Mouse (Mus musculus) adrenal gland, postnatal 14 days (tissue): ENCODE measurements around the gene Mmel1. TPM values are rescaled to one million over a fixed set of nuclear protein-coding genes. Genes with fewer than 3 reads are reported as not detected.

Experiments used
- DNase-seq: peaks from one replicate; pipeline ENCODE4 v3.0.0; 2021; ENCODE audit warnings: mixed read lengths
- total RNA-seq: library from RNA; stranded (reverse); gene quantifications from 2 replicates; pipeline ENCODE4 v1.2.3, GENCODE M21; 2021

Gene Mmel1
- total RNA-seq, 1 experiment from 2014 or later, result 1.6 TPM

GRCm38 (mm10) chr4:154864271-154864771, 5.1 kb upstream of the Mmel1 start:
- DNase-seq, result peak; percentile 97

- no peak for DNase-seq
These were observed 4.2 kb upstream of the Mmel1 start for GRCm38 (mm10) chr4:154864961-154865760.

GRCm38 (mm10) chr4:154866391-154866790, 3.0 kb upstream of the Mmel1 start:
- DNase-seq, result no peak

- no peak for DNase-seq
These were observed 2.1 kb upstream of the Mmel1 start for GRCm38 (mm10) chr4:154867257-154867656.

GRCm38 (mm10) chr4:154870721-154871120, 1.3 kb downstream of the Mmel1 start:
- DNase-seq, result no peak

GRCm38 (mm10) chr4:154871757-154872251, 2.4 kb downstream of the Mmel1 start:
- no peak for DNase-seq

- no peak for DNase-seq
These were observed 3.8 kb downstream of the Mmel1 start for GRCm38 (mm10) chr4:154873186-154873585.

- peak; percentile 96 for DNase-seq
These were observed 8.6 kb downstream of the Mmel1 start for GRCm38 (mm10) chr4:154877864-154878548.

GRCm38 (mm10) chr4:154880730-154881129, 11.3 kb downstream of the Mmel1 start:
- peak; percentile 49 for DNase-seq

GRCm38 (mm10) chr4:154882014-154882659, 12.8 kb downstream of the Mmel1 start:
- no peak for DNase-seq

GRCm38 (mm10) chr4:154885416-154885815, 16.0 kb downstream of the Mmel1 start:
- DNase-seq, result no peak

GRCm38 (mm10) chr4:154886876-154887592, 17.6 kb downstream of the Mmel1 start:
- no peak for DNase-seq

GRCm38 (mm10) chr4:154887593-154888250, 18.3 kb downstream of the Mmel1 start:
- DNase-seq, result no peak

- DNase-seq, result no peak
These were observed 21.5 kb downstream of the Mmel1 start for GRCm38 (mm10) chr4:154890887-154891286.

GRCm38 (mm10) chr4:154895549-154895948, 26.2 kb downstream of the Mmel1 start:
- no peak for DNase-seq

- DNase-seq, result peak; percentile 53
These were observed 28.5 kb downstream of the Mmel1 start for GRCm38 (mm10) chr4:154897676-154898465.

- DNase-seq, result peak; percentile 91
These were observed 29.4 kb downstream of the Mmel1 start, which contains the start of gene Fam213b for GRCm38 (mm10) chr4:154898506-154899446. Gene Fam213b, minus strand, starts transcription at chr4:154899135.

GRCm38 (mm10) chr4:154902371-154902770, 33.0 kb downstream of the Mmel1 start:
- no peak for DNase-seq
